Mouse (Mus musculus): ENCODE measurements around the gene Scube1.

Gene Scube1

GRCm38 (mm10) chr15:83664722-83665121, 60.1 kb downstream of the Scube1 start:
- DNase-seq = peak; percentile 11

GRCm38 (mm10) chr15:83663066-83663465, 61.8 kb downstream of the Scube1 start:
- DNase-seq = no peak

- DNase-seq = no peak
Measured at GRCm38 (mm10) chr15:83662106-83662505, 62.7 kb downstream of the Scube1 start.

- DNase-seq = no peak
Measured at GRCm38 (mm10) chr15:83642518-83642917, 82.3 kb downstream of the Scube1 start.

- no peak for DNase-seq
Measured at GRCm38 (mm10) chr15:83640208-83640607, 84.6 kb downstream of the Scube1 start.

- DNase-seq = no peak
Measured at GRCm38 (mm10) chr15:83639160-83639559, 85.7 kb downstream of the Scube1 start.

- no peak for DNase-seq
Measured at GRCm38 (mm10) chr15:83638196-83638899, 86.5 kb downstream of the Scube1 start.

GRCm38 (mm10) chr15:83636759-83637158, 88.1 kb downstream of the Scube1 start:
- DNase-seq = peak; percentile 7

GRCm38 (mm10) chr15:83635251-83635650, 89.6 kb downstream of the Scube1 start:
- no peak for DNase-seq

GRCm38 (mm10) chr15:83634076-83634475, 90.7 kb downstream of the Scube1 start:
- DNase-seq = no peak

GRCm38 (mm10) chr15:83631071-83631470, 93.8 kb downstream of the Scube1 start:
- no peak for DNase-seq

- no peak for DNase-seq
Measured at GRCm38 (mm10) chr15:83629716-83630115, 95.1 kb downstream of the Scube1 start.

- DNase-seq = no peak
Measured at GRCm38 (mm10) chr15:83626142-83626645, 98.6 kb downstream of the Scube1 start.

GRCm38 (mm10) chr15:83615245-83615644, 109.6 kb downstream of the Scube1 start:
- no peak for DNase-seq

- DNase-seq = peak; percentile 76
Measured at GRCm38 (mm10) chr15:83607115-83607802, 117.6 kb downstream of the Scube1 start.

GRCm38 (mm10) chr15:83606700-83607099, 118.1 kb downstream of the Scube1 start:
- no peak for DNase-seq

GRCm38 (mm10) chr15:83606216-83606615, 118.6 kb downstream of the Scube1 start:
- no peak for DNase-seq

GRCm38 (mm10) chr15:83603426-83603825, 121.4 kb downstream of the Scube1 start:
- DNase-seq = no peak

- no peak for DNase-seq
Measured at GRCm38 (mm10) chr15:83603046-83603396, 121.8 kb downstream of the Scube1 start.

- no peak for DNase-seq
Measured at GRCm38 (mm10) chr15:83602372-83603045, 122.3 kb downstream of the Scube1 start.

GRCm38 (mm10) chr15:83601185-83601584, 123.6 kb downstream of the Scube1 start:
- no peak for DNase-seq

GRCm38 (mm10) chr15:83596833-83597232, 128.0 kb downstream of the Scube1 start:
- DNase-seq = no peak

GRCm38 (mm10) chr15:83595364-83595711, 129.5 kb downstream of the Scube1 start:
- DNase-seq = no peak
